Mouse (Mus musculus): ENCODE data around the gene Ipcef1.
"Not testable (repeated sequence)": the region's sequence is repeated elsewhere in the genome, so short reads cannot be mapped to it uniquely, and the experiment has no call there.

The Ipcef1 gene

GRCm38 (mm10) chr10:6889640-6890245 lies 162.5 kb downstream of the Ipcef1 start:
- DNase-seq (ENCODE audit: low spot score in 2 of 2) = no peak

GRCm38 (mm10) chr10:6885460-6885859 lies 166.8 kb downstream of the Ipcef1 start:
- no peak for DNase-seq (ENCODE audit: low spot score in 2 of 2)

- DNase-seq (ENCODE audit: low spot score in 2 of 2) = not testable (repeated sequence)
These were observed 170.2 kb downstream of the Ipcef1 start for GRCm38 (mm10) chr10:6882041-6882440.

GRCm38 (mm10) chr10:6878276-6878881 lies 173.9 kb downstream of the Ipcef1 start:
- DNase-seq (ENCODE audit: low spot score in 2 of 2) = no peak

- DNase-seq (ENCODE audit: low spot score in 2 of 2) = no peak
These were observed 178.4 kb downstream of the Ipcef1 start for GRCm38 (mm10) chr10:6873917-6874316.

- no peak for DNase-seq (ENCODE audit: low spot score in 2 of 2)
These were observed 180.7 kb downstream of the Ipcef1 start for GRCm38 (mm10) chr10:6871418-6872072.

- DNase-seq (ENCODE audit: low spot score in 2 of 2) = no peak
These were observed 196.5 kb downstream of the Ipcef1 start for GRCm38 (mm10) chr10:6855812-6856211.

GRCm38 (mm10) chr10:6848834-6849233 lies 203.4 kb downstream of the Ipcef1 start:
- DNase-seq (ENCODE audit: low spot score in 2 of 2) = no peak

- peak in 1 of 2 experiments; percentile 27 for DNase-seq (ENCODE audit: low spot score in 2 of 2)
These were observed 204.0 kb downstream of the Ipcef1 start for GRCm38 (mm10) chr10:6848162-6848754.

GRCm38 (mm10) chr10:6846283-6846682 lies 206.0 kb downstream of the Ipcef1 start:
- no peak for DNase-seq (ENCODE audit: low spot score in 2 of 2)

- no peak for DNase-seq (ENCODE audit: low spot score in 2 of 2)
These were observed 210.1 kb downstream of the Ipcef1 start for GRCm38 (mm10) chr10:6842225-6842624.

All from right cerebral cortex, postnatal 10 days (tissue).